Mouse (Mus musculus): ENCODE results near the gene Zdhhc7. TPM values are rescaled to one million over a fixed set of nuclear protein-coding genes. Genes with fewer than 3 reads are reported as not detected.

The Zdhhc7 gene
- polyA plus RNA-seq, 1 experiment: 36.6 TPM

- TF ChIP-seq CTCF (IDR thresholded peaks at IDR 0.05; ENCODE audit: borderline replicate concordance, extremely low read depth, insufficient read depth, insufficient read length) (no peak), POLR2A (IDR thresholded peaks at IDR 0.05; ENCODE audit: borderline replicate concordance, extremely low read depth, insufficient read depth, insufficient read length, poor library complexity, severe bottlenecking) (no peak)
- no peak for DNase-seq (ENCODE audit: low read depth)
These were observed 11.8 kb downstream of the Zdhhc7 start for GRCm38 (mm10) chr8:120089511-120089910.

- no peak for DNase-seq (ENCODE audit: low read depth)
- TF ChIP-seq POLR2A (IDR thresholded peaks at IDR 0.05; ENCODE audit: borderline replicate concordance, extremely low read depth, insufficient read depth, insufficient read length, poor library complexity, severe bottlenecking) (no peak), CTCF (IDR thresholded peaks at IDR 0.05; ENCODE audit: borderline replicate concordance, extremely low read depth, insufficient read depth, insufficient read length) (no peak)
These were observed 16.5 kb downstream of the Zdhhc7 start for GRCm38 (mm10) chr8:120084783-120085182.

- DNase-seq (ENCODE audit: low read depth): peak; percentile 75
- TF ChIP-seq POLR2A (IDR thresholded peaks at IDR 0.05; ENCODE audit: borderline replicate concordance, extremely low read depth, insufficient read depth, insufficient read length, poor library complexity, severe bottlenecking) (no peak), CTCF (IDR thresholded peaks at IDR 0.05; ENCODE audit: borderline replicate concordance, extremely low read depth, insufficient read depth, insufficient read length) (no peak)
These were observed 18.0 kb downstream of the Zdhhc7 start for GRCm38 (mm10) chr8:120083261-120083660.

GRCm38 (mm10) chr8:120079361-120079760 is 21.9 kb downstream of the Zdhhc7 start:
- DNase-seq (ENCODE audit: low read depth): no peak
- no peak for TF ChIP-seq CTCF (IDR thresholded peaks at IDR 0.05; ENCODE audit: borderline replicate concordance, extremely low read depth, insufficient read depth, insufficient read length)
- TF ChIP-seq POLR2A (IDR thresholded peaks at IDR 0.05; ENCODE audit: borderline replicate concordance, extremely low read depth, insufficient read depth, insufficient read length, poor library complexity, severe bottlenecking): no peak

GRCm38 (mm10) chr8:120078080-120078479 is 23.2 kb downstream of the Zdhhc7 start:
- TF ChIP-seq CTCF (IDR thresholded peaks at IDR 0.05; ENCODE audit: borderline replicate concordance, extremely low read depth, insufficient read depth, insufficient read length) (peak; percentile 89), POLR2A (IDR thresholded peaks at IDR 0.05; ENCODE audit: borderline replicate concordance, extremely low read depth, insufficient read depth, insufficient read length, poor library complexity, severe bottlenecking) (no peak)
- DNase-seq (ENCODE audit: low read depth): peak; percentile 85

- DNase-seq (ENCODE audit: low read depth): peak; percentile 5
- TF ChIP-seq CTCF (IDR thresholded peaks at IDR 0.05; ENCODE audit: borderline replicate concordance, extremely low read depth, insufficient read depth, insufficient read length): no peak
- no peak for TF ChIP-seq POLR2A (IDR thresholded peaks at IDR 0.05; ENCODE audit: borderline replicate concordance, extremely low read depth, insufficient read depth, insufficient read length, poor library complexity, severe bottlenecking)
These were observed 25.9 kb downstream of the Zdhhc7 start for GRCm38 (mm10) chr8:120075347-120075746.

- no peak for DNase-seq (ENCODE audit: low read depth)
- no peak for TF ChIP-seq POLR2A (IDR thresholded peaks at IDR 0.05; ENCODE audit: borderline replicate concordance, extremely low read depth, insufficient read depth, insufficient read length, poor library complexity, severe bottlenecking)
- no peak for TF ChIP-seq CTCF (IDR thresholded peaks at IDR 0.05; ENCODE audit: borderline replicate concordance, extremely low read depth, insufficient read depth, insufficient read length)
These were observed 26.8 kb downstream of the Zdhhc7 start for GRCm38 (mm10) chr8:120074516-120074915.

- no peak for DNase-seq (ENCODE audit: low read depth)
- TF ChIP-seq POLR2A (IDR thresholded peaks at IDR 0.05; ENCODE audit: borderline replicate concordance, extremely low read depth, insufficient read depth, insufficient read length, poor library complexity, severe bottlenecking): no peak
- no peak for TF ChIP-seq CTCF (IDR thresholded peaks at IDR 0.05; ENCODE audit: borderline replicate concordance, extremely low read depth, insufficient read depth, insufficient read length)
These were observed 28.5 kb downstream of the Zdhhc7 start for GRCm38 (mm10) chr8:120072827-120073226.

GRCm38 (mm10) chr8:120072259-120072658 is 29.0 kb downstream of the Zdhhc7 start:
- DNase-seq (ENCODE audit: low read depth): peak; percentile 22
- TF ChIP-seq POLR2A (IDR thresholded peaks at IDR 0.05; ENCODE audit: borderline replicate concordance, extremely low read depth, insufficient read depth, insufficient read length, poor library complexity, severe bottlenecking): no peak
- no peak for TF ChIP-seq CTCF (IDR thresholded peaks at IDR 0.05; ENCODE audit: borderline replicate concordance, extremely low read depth, insufficient read depth, insufficient read length)

GRCm38 (mm10) chr8:120071684-120072083 is 29.6 kb downstream of the Zdhhc7 start:
- DNase-seq (ENCODE audit: low read depth): peak; percentile 77
- TF ChIP-seq POLR2A (IDR thresholded peaks at IDR 0.05; ENCODE audit: borderline replicate concordance, extremely low read depth, insufficient read depth, insufficient read length, poor library complexity, severe bottlenecking) (no peak), CTCF (IDR thresholded peaks at IDR 0.05; ENCODE audit: borderline replicate concordance, extremely low read depth, insufficient read depth, insufficient read length) (peak; percentile 98)

GRCm38 (mm10) chr8:120067936-120068668 is 33.2 kb downstream of the Zdhhc7 start:
- DNase-seq (ENCODE audit: low read depth): peak; percentile 33
- TF ChIP-seq CTCF (IDR thresholded peaks at IDR 0.05; ENCODE audit: borderline replicate concordance, extremely low read depth, insufficient read depth, insufficient read length) (no peak), POLR2A (IDR thresholded peaks at IDR 0.05; ENCODE audit: borderline replicate concordance, extremely low read depth, insufficient read depth, insufficient read length, poor library complexity, severe bottlenecking) (no peak)

GRCm38 (mm10) chr8:120066226-120066625 is 35.1 kb downstream of the Zdhhc7 start:
- no peak for DNase-seq (ENCODE audit: low read depth)
- TF ChIP-seq CTCF (IDR thresholded peaks at IDR 0.05; ENCODE audit: borderline replicate concordance, extremely low read depth, insufficient read depth, insufficient read length) (no peak), POLR2A (IDR thresholded peaks at IDR 0.05; ENCODE audit: borderline replicate concordance, extremely low read depth, insufficient read depth, insufficient read length, poor library complexity, severe bottlenecking) (no peak)

Measured in brain, embryonic 14.5 days (tissue).